Mouse (Mus musculus) kidney, adult 11 months (tissue): ENCODE data around the gene Clba1.
"Not testable (repeated sequence)": the region's sequence is repeated elsewhere in the genome, so short reads cannot be mapped to it uniquely, and the experiment has no call there.

Experiments
- DNase-seq: peaks from one replicate; pipeline ENCODE4 v3.0.0; 2022

The Clba1 gene

GRCm38 (mm10) chr12:112795466-112796104 lies 13.2 kb upstream of the Clba1 start:
- no peak for DNase-seq

- DNase-seq: no peak
Measured at GRCm38 (mm10) chr12:112796551-112797510, 11.9 kb upstream of the Clba1 start.

GRCm38 (mm10) chr12:112797672-112798331 lies 10.9 kb upstream of the Clba1 start:
- DNase-seq: no peak

GRCm38 (mm10) chr12:112798332-112798681 lies 10.4 kb upstream of the Clba1 start:
- no peak for DNase-seq

GRCm38 (mm10) chr12:112798716-112799115 lies 10.0 kb upstream of the Clba1 start:
- no peak for DNase-seq

GRCm38 (mm10) chr12:112799237-112799970 lies 9.3 kb upstream of the Clba1 start:
- DNase-seq: no peak

- DNase-seq: no peak
Measured at GRCm38 (mm10) chr12:112800476-112800875, 8.3 kb upstream of the Clba1 start.

- DNase-seq: no peak
Measured at GRCm38 (mm10) chr12:112801864-112802846, 6.6 kb upstream of the Clba1 start, which contains the start of gene Ahnak2. TSS of gene Ahnak2 (minus strand) at chr12:112802657.

- no peak for DNase-seq
Measured at GRCm38 (mm10) chr12:112802917-112803316, 5.8 kb upstream of the Clba1 start.

GRCm38 (mm10) chr12:112804046-112804445 lies 4.7 kb upstream of the Clba1 start:
- no peak for DNase-seq

- no peak for DNase-seq
Measured at GRCm38 (mm10) chr12:112806044-112806443, 2.7 kb upstream of the Clba1 start.

GRCm38 (mm10) chr12:112807796-112808195 lies 941 bp upstream of the Clba1 start:
- no peak for DNase-seq

- DNase-seq: no peak
Measured at GRCm38 (mm10) chr12:112808212-112808586, 538 bp upstream of the Clba1 start.

GRCm38 (mm10) chr12:112809641-112810040 lies 904 bp downstream of the Clba1 start:
- DNase-seq: peak; percentile 71

- DNase-seq: no peak
Measured at GRCm38 (mm10) chr12:112810092-112810885, 1.6 kb downstream of the Clba1 start.

- peak; percentile 86 for DNase-seq
Measured at GRCm38 (mm10) chr12:112813370-112813769, 4.6 kb downstream of the Clba1 start.

GRCm38 (mm10) chr12:112814682-112815470 lies 6.1 kb downstream of the Clba1 start:
- peak; percentile 76 for DNase-seq

- DNase-seq: peak; percentile 59
Measured at GRCm38 (mm10) chr12:112816294-112816693, 7.6 kb downstream of the Clba1 start.

- not testable (repeated sequence) for DNase-seq
Measured at GRCm38 (mm10) chr12:112816866-112817265, 8.1 kb downstream of the Clba1 start.
